Mouse (Mus musculus) kidney, postnatal 0 days (tissue): Measurements from ENCODE around the gene Col5a3. TPM values are rescaled to one million over a fixed set of nuclear protein-coding genes. Genes with fewer than 3 reads are reported as not detected.

Experiments
- ATAC-seq: fragments of 200-750 bp; cut with Nextera tagmentation; replicated peaks from 2 replicates; pipeline ENCODE4 v1.8.0; 2017; ENCODE audit warnings: low read depth, moderate number of reproducible peaks, moderate TSS enrichment, moderate library complexity; ENCODE audit not compliant: low FRiP score
- DNase-seq: peaks from one replicate; pipeline ENCODE4 v3.0.0-alpha.2; 2016; ENCODE audit warnings: low spot score
- H3K27ac ChIP-seq: fragments of 300-500 bp; sonication (generic); 2 replicates; pipeline ENCODE4 v1.5.1; 2014; ENCODE audit warnings: mild to moderate bottlenecking
- H3K27me3 ChIP-seq: fragments of 300-500 bp; sonication (generic); 2 replicates; pipeline ENCODE4 v1.6.1; 2014; ENCODE audit warnings: low read length, mixed read lengths; ENCODE audit not compliant: insufficient read depth
- H3K36me3 ChIP-seq: fragments of 300-500 bp; sonication (generic); 2 replicates; pipeline ENCODE4 v1.6.1; 2014; ENCODE audit warnings: low read length, mixed read lengths; ENCODE audit not compliant: insufficient read depth
- H3K4me1 ChIP-seq: fragments of 300-500 bp; sonication (generic); replicated peaks from 2 replicates; pipeline ENCODE4 v1.6.1; 2014; ENCODE audit warnings: antibody characterized with exemption, low read length, mixed read lengths; ENCODE audit not compliant: insufficient read depth
- H3K4me2 ChIP-seq: fragments of 300-500 bp; sonication (generic); 2 replicates; pipeline ENCODE4 v1.6.1; 2014; ENCODE audit warnings: mild to moderate bottlenecking, low read length, moderate library complexity, mixed read lengths
- H3K4me3 ChIP-seq: fragments of 300-500 bp; sonication (generic); replicated peaks from 2 replicates; pipeline ENCODE4 v1.5.1; 2014; ENCODE audit warnings: low read depth, low read length
- H3K9ac ChIP-seq: fragments of 300-500 bp; sonication (generic); 2 replicates; pipeline ENCODE4 v1.6.1; 2014; ENCODE audit warnings: low read depth, low read length
- H3K9me3 ChIP-seq: fragments of 300-500 bp; sonication (generic); replicated peaks from 2 replicates; pipeline ENCODE4 v1.6.1; 2016; ENCODE audit warnings: low read length, inconsistent platforms, mixed read lengths
- CTCF ChIP-seq: IDR thresholded peaks from 2 replicates; pipeline ENCODE4 v1.5.1; 2016; ENCODE audit warnings: antibody characterized with exemption, low read depth, mild to moderate bottlenecking, moderate library complexity
- WGBS: fragments of 180-500 bp; shearing (Covaris S2); extraction: QIAGEN DNeasy Blood & Tissue Kit; methylation state at CpG from one replicate; pipeline ENCODE4 v1.1.7; 2014; 5-methylcytosine and 5-hydroxymethylcytosine counted together
- polyA plus RNA-seq: library from polyadenylated mRNA; unstranded; fragments of >200 nt; fragmentation: Nextera tagmentation; extraction: Ambion mirVana; gene quantifications from 2 replicates; pipeline ENCODE4 v1.2.1, GENCODE M21; 2015

Col5a3 gene
- polyA plus RNA-seq, 1 experiment from 2014 or later: 1.2 TPM

DNA sequence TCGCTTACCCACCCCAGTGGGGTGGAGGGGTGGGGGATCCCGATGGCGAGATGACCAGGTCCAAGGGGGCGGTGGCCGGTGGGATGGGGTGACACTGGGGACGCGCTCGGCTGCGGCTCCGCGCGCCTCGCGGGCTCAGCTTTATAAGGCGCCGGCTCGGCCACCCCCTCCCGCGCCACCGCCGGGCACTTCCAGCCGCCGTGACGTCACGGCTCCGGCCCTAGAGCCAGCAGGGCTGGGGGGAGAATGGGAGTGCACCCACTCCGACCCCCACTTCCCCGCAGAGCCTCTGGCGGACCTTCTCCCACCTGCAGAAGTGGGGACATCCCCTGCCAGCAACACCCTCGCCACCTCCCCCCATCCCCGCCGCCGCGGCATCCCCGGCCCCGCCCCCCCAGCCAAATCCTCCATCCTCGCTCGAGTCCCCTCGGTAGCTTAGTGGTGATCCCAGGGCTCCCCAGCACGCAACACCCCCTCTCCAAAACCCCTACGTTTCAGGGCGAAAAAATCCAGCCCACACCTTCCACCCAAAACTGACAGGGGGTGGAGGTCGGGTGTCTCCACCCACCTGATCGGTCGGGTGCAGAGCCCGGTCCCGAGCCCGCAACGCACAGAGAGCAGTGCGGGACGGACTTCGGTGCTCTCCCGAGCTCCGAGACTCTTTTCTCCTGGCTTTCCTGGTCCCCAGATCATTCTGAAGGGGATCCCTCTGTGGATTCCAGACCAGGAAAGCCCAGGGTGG, 87.8 kb downstream of the Col5a3 start:
- Histone ChIP-seq H3K4me1 (peaks cover 15% of the 10 kb centered on the region; the same call in 1 of the 2 replicates), H3K27ac (no peak overlapping the region), H3K4me3 (peak overlapping the region; percentile 45), H3K27me3 (peaks cover 37% of the 10 kb centered on the region), H3K36me3 (no peaks in the 10 kb centered on the region), H3K4me2 (peak overlapping the region; percentile 97), H3K9ac (peak overlapping the region; percentile 37), H3K9me3 (no peaks in the 10 kb centered on the region)
- DNase-seq (no peak), ATAC-seq (peak; percentile 34)
- TF ChIP-seq CTCF: no peak
- WGBS: under 1% methylated on average over 49 of the region's 54 CpGs

DNA sequence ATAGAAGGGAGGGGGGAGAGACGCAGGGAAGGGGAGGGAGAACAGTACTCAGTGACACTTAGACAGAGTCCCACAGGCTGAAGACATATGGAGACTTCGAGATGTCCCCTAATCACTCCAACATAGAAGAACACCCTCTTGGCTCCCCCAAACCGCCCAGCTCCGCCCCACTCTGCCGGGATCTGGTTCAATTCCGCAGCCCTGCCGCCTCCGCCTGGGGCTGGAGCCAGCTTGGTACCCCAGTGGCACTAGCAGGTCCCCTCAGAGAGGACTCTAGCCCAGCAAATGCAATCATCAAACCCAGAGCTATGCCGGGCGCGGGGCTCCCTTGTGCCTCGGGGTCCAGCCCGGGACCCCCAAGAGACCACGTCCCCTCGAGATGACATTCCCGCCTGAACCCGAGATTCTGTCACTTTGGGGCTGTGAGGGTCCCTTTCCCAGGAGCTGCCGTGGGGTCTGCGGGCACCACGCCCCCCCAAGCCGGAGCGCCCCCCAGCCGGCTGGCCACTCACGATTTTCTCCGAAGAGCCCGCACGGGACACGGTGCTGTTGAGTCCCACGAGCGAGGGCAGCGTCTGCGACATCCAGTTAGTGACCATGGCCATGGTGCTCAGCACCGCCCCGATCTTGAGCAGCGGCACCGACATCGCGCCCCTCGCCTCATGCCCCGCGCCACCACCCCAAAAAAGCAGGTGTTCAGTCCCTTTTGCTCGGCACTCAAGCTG, 88.6 kb downstream of the Col5a3 start:
- WGBS: 2% methylated on average over 42 of the region's 42 CpGs
- peak overlapping the region; percentile 97 for H3K4me2 ChIP-seq
- TF ChIP-seq CTCF: no peak
- peaks cover 19% of the 10 kb centered on the region; the same call in 1 of the 2 replicates for H3K4me1 ChIP-seq
- H3K27me3 ChIP-seq: peaks cover 37% of the 10 kb centered on the region
- peak overlapping the region; percentile 45 for H3K4me3 ChIP-seq
- ATAC-seq (no peak), DNase-seq (no peak)
- no peak overlapping the region for H3K27ac ChIP-seq
- no peaks in the 10 kb centered on the region for H3K36me3 ChIP-seq
- H3K9me3 ChIP-seq: no peaks in the 10 kb centered on the region
- H3K9ac ChIP-seq: peak overlapping the region; percentile 37; the same call in 1 of the 2 replicates

DNA sequence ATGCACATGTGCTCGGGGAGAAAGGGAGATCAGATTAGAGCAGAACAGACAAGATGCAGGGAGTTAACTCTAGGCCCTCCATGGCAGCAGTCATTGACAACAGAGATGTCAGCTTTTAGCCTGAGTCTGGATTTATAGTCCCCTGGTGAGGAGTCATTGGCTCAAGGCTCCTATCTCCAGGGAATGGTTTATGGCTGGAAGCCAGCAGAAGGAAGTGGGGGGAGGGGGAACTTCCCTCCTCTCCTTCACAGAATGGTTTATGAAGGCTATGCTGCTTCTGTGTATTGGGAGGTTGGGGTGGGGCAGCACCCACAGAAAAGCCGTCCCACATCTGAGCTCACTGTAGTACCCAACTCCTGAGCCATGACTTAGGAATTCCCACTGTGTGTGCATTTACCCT, 93.3 kb downstream of the Col5a3 start:
- ATAC-seq (no peak; the same call in 1 of the 2 replicates), DNase-seq (peak; percentile 37)
- Histone ChIP-seq H3K4me1 (0 out of 2 replicates have a peak, but pooled peaks cover 10% of the 10 kb centered on the region), H3K27ac (no peak overlapping the region), H3K4me3 (no peak overlapping the region), H3K9ac (no peak overlapping the region), H3K4me2 (no peak overlapping the region), H3K27me3 (peaks cover 20% of the 10 kb centered on the region), H3K9me3 (no peaks in the 10 kb centered on the region), H3K36me3 (no peaks in the 10 kb centered on the region)
- TF ChIP-seq CTCF: no peak
- WGBS: 28% methylated on average over 2 of the region's 2 CpGs

Other genes starting within 250 kb of the Col5a3 start
- gene Zfp846, start 233.8 kb downstream of the Col5a3 start, polyA plus RNA-seq: 10.0 and 12.3 TPM in 2 replicates
- 446 and 511 TPM in 2 replicates for gene Ubl5, start 172.2 kb downstream of the Col5a3 start, polyA plus RNA-seq
- gene Fbxl12, start 170.3 kb downstream of the Col5a3 start, polyA plus RNA-seq: 16.0 and 17.9 TPM in 2 replicates
- gene Pin1, start 163.0 kb downstream of the Col5a3 start, polyA plus RNA-seq: 41.5 and 44.1 TPM in 2 replicates
- 3.4 and 3.6 TPM in 2 replicates for gene Olfm2, start 68.7 kb downstream of the Col5a3 start, polyA plus RNA-seq
- gene Rdh8, start 3.4 kb upstream of the Col5a3 start, polyA plus RNA-seq: not detected in 2 replicates
- gene A230050P20Rik, start 53.6 kb upstream of the Col5a3 start, polyA plus RNA-seq: 7.6 and 11.5 TPM in 2 replicates
- gene Angptl6, start 64.7 kb upstream of the Col5a3 start, polyA plus RNA-seq: 2.5 and 2.6 TPM in 2 replicates
- gene Ppan, start 73.1 kb upstream of the Col5a3 start, polyA plus RNA-seq: 56.3 and 57.9 TPM in 2 replicates
- gene Eif3g, start 83.6 kb upstream of the Col5a3 start, polyA plus RNA-seq: 234 and 243 TPM in 2 replicates
- gene Dnmt1, start 144.8 kb upstream of the Col5a3 start, polyA plus RNA-seq: 34.1 and 43.1 TPM in 2 replicates
- gene S1pr2, start 161.7 kb upstream of the Col5a3 start, polyA plus RNA-seq: 21.3 and 23.3 TPM in 2 replicates
- 155 and 158 TPM in 2 replicates for gene Mrpl4, start 187.7 kb upstream of the Col5a3 start, polyA plus RNA-seq
- gene Icam1, start 200.9 kb upstream of the Col5a3 start, polyA plus RNA-seq: 12.3 and 13.4 TPM in 2 replicates
- 0.26 and 0.50 TPM in 2 replicates for gene Icam4, start 214.3 kb upstream of the Col5a3 start, polyA plus RNA-seq
- 0.21 and 0.27 TPM in 2 replicates for gene Icam5, start 217.0 kb upstream of the Col5a3 start, polyA plus RNA-seq